Mouse (Mus musculus) CH12.LX (cell line): ENCODE measurements around the gene Acvr2b.

Experiments used
- CHD1 ChIP-seq: IDR thresholded peaks from 2 replicates; pipeline ENCODE4 v1.6.1; 2012; ENCODE audit warnings: low read depth, low read length, improper control_type of control experiment, inconsistent platforms
- CHD2 ChIP-seq: IDR thresholded peaks from 2 replicates; pipeline ENCODE4 v1.6.1; 2011; ENCODE audit warnings: low read length, improper control_type of control experiment
- CTCF ChIP-seq, 2 experiments: IDR thresholded peaks in 1 of 2; conservative IDR thresholded peaks in 1 of 2; 2 replicates each; pipeline ENCODE4 v1.5.1; 2011 to 2012; ENCODE audit warnings: low read depth in 2 of 2, low read length in 2 of 2, improper control_type of control experiment in 1 of 2, inconsistent platforms in 1 of 2, mild to moderate bottlenecking in 1 of 2, moderate library complexity in 1 of 2
- ELF1 ChIP-seq: IDR thresholded peaks from 2 replicates; pipeline ENCODE4 v1.6.1; 2014; ENCODE audit warnings: low read depth, mild to moderate bottlenecking, inconsistent platforms, low read length, improper control_type of control experiment
- EP300 ChIP-seq: IDR thresholded peaks from 2 replicates; pipeline ENCODE4 v1.6.1; 2011; ENCODE audit warnings: low read length, improper control_type of control experiment
- GABPA ChIP-seq: IDR thresholded peaks from 2 replicates; pipeline ENCODE4 v1.6.1; 2012; ENCODE audit warnings: low read depth, low read length, improper control_type of control experiment, inconsistent platforms; ENCODE audit not compliant: insufficient replicate concordance
- TCF12 ChIP-seq: IDR thresholded peaks from 2 replicates; pipeline ENCODE4 v1.6.1; 2014; ENCODE audit warnings: low read depth, mild to moderate bottlenecking, inconsistent platforms, low read length, improper control_type of control experiment
- USF1 ChIP-seq: IDR thresholded peaks from 2 replicates; pipeline ENCODE4 v1.6.1; 2014; ENCODE audit warnings: low read depth, mild to moderate bottlenecking, inconsistent platforms, low read length, improper control_type of control experiment
- ZC3H11A ChIP-seq: IDR thresholded peaks from 2 replicates; pipeline ENCODE4 v1.6.1; 2012; ENCODE audit warnings: low read depth, mild to moderate bottlenecking, inconsistent platforms, low read length, improper control_type of control experiment
- ZKSCAN1 ChIP-seq: IDR thresholded peaks from 2 replicates; pipeline ENCODE4 v1.6.1; 2012; ENCODE audit warnings: low read depth, inconsistent platforms, low read length, improper control_type of control experiment, borderline replicate concordance
- ZNF384 ChIP-seq: IDR thresholded peaks from 2 replicates; pipeline ENCODE4 v1.6.1; 2012; ENCODE audit warnings: low read depth, low read length, improper control_type of control experiment, inconsistent platforms

GRCm38 (mm10) chr9:119473011-119473410 is 71.1 kb downstream of the Acvr2b start:
- TF ChIP-seq ZNF384 (no peak), ZKSCAN1 (no peak), CTCF (conservative IDR thresholded peaks at IDR 0.05 in 1 of 2, IDR thresholded peaks at IDR 0.05 in 1 of 2; ENCODE audit: low read depth in 2 of 2, low read length in 2 of 2) (no peak), EP300 (no peak), CHD1 (no peak), USF1 (no peak), ZC3H11A (no peak), ELF1 (no peak), CHD2 (no peak), GABPA (no peak), TCF12 (no peak)
